Mouse (Mus musculus) ES-E14 (cell line): ENCODE results near the gene Akap7.

Experiments used
- CHD2 ChIP-seq: IDR thresholded peaks from 2 replicates; pipeline ENCODE4 v1.6.1; 2014; ENCODE audit warnings: mild to moderate bottlenecking, low read depth, low read length, inconsistent platforms
- HCFC1 ChIP-seq: IDR thresholded peaks from 2 replicates; pipeline ENCODE4 v1.6.1; 2012; ENCODE audit warnings: low read length, inconsistent platforms, borderline replicate concordance; ENCODE audit not compliant: insufficient read depth
- MAFK ChIP-seq: IDR thresholded peaks from 2 replicates; pipeline ENCODE4 v1.6.1; 2014; ENCODE audit warnings: mild to moderate bottlenecking, low read depth, low read length, inconsistent platforms; ENCODE audit not compliant: insufficient read depth
- ZNF384 ChIP-seq: IDR thresholded peaks from 2 replicates; pipeline ENCODE4 v1.6.1; 2012; ENCODE audit warnings: low read depth, low read length, inconsistent platforms

DNA sequence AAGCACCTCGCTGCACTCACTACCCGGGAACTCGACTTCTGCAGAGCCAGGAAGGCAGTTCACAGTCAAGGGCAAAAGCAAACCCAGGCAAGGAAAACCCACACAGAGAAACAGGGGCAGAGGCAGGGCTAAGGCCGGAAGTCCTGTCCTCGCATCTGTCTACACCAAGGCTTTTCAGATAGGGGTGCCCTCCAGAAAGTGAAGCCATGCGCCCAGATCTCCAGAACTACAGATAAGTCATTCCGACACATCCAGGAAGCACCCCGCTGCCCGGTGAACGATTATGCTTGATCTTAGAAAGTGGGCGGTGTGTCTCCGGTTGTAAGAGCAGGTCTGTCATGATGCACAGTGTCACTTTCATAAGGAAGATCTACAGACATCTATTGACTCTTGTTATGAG, 109.1 kb downstream of the Akap7 start:
- TF ChIP-seq CHD2, result no peak
- no peak for TF ChIP-seq HCFC1
- no peak for TF ChIP-seq ZNF384
- no peak for TF ChIP-seq MAFK
